Mouse (Mus musculus) lung, postnatal 0 days (tissue): ENCODE data around the gene Nudt15. TPM values are rescaled to one million over a fixed set of nuclear protein-coding genes. Genes with fewer than 3 reads are reported as not detected.

ENCODE experiments used
- ATAC-seq: fragments of 200-750 bp; cut with Nextera tagmentation; 2 replicates; pipeline ENCODE4 v1.8.0; 2017; ENCODE audit warnings: moderate library complexity
- DNase-seq: peaks from one replicate; pipeline ENCODE4 v3.0.0-alpha.2; 2016; ENCODE audit warnings: low spot score
- H3K27ac ChIP-seq: fragments of 300-500 bp; sonication (generic); 2 replicates; pipeline ENCODE4 v1.5.1; 2014; ENCODE audit warnings: antibody characterized with exemption, mild to moderate bottlenecking, low read length, mixed read lengths
- H3K27me3 ChIP-seq: fragments of 300-500 bp; sonication (generic); replicated peaks from 2 replicates; pipeline ENCODE4 v1.6.1; 2014; ENCODE audit warnings: low read length, mixed read lengths; ENCODE audit not compliant: insufficient read depth
- H3K36me3 ChIP-seq: fragments of 300-500 bp; sonication (generic); 2 replicates; pipeline ENCODE4 v1.6.1; 2014; ENCODE audit warnings: low read length, mixed read lengths; ENCODE audit not compliant: insufficient read depth
- H3K4me1 ChIP-seq: fragments of 300-500 bp; sonication (generic); 2 replicates; pipeline ENCODE4 v1.6.1; 2014; ENCODE audit warnings: antibody characterized with exemption, low read depth, low read length, mixed read lengths; ENCODE audit not compliant: insufficient read depth
- H3K4me2 ChIP-seq: fragments of 300-500 bp; sonication (generic); replicated peaks from 2 replicates; pipeline ENCODE4 v1.6.1; 2014; ENCODE audit warnings: low read depth, mild to moderate bottlenecking, low read length, moderate library complexity, mixed read lengths
- H3K4me3 ChIP-seq: fragments of 300-500 bp; sonication (generic); 2 replicates; pipeline ENCODE4 v1.5.1; 2014; ENCODE audit warnings: low read depth, low read length
- H3K9ac ChIP-seq: fragments of 300-500 bp; sonication (generic); replicated peaks from 2 replicates; pipeline ENCODE4 v1.6.1; 2014; ENCODE audit warnings: low read depth, mild to moderate bottlenecking
- H3K9me3 ChIP-seq: fragments of 300-500 bp; sonication (generic); 2 replicates; pipeline ENCODE4 v1.6.1; 2016; ENCODE audit warnings: low read length, mixed read lengths
- CTCF ChIP-seq: IDR thresholded peaks from 2 replicates; pipeline ENCODE4 v1.5.1; 2016; ENCODE audit warnings: antibody characterized with exemption, mild to moderate bottlenecking
- EP300 ChIP-seq: IDR thresholded peaks from 2 replicates; pipeline ENCODE4 v1.6.1; 2016; ENCODE audit warnings: antibody characterized with exemption, mild to moderate bottlenecking, control low read depth
- WGBS: fragments of 180-500 bp; shearing (Covaris S2); extraction: QIAGEN DNeasy Blood & Tissue Kit; methylation state at CpG from one replicate; pipeline ENCODE4 v1.1.7; 2014; 5-methylcytosine and 5-hydroxymethylcytosine counted together
- polyA plus RNA-seq: library from polyadenylated mRNA; unstranded; fragments of >200 nt; fragmentation: Nextera tagmentation; extraction: Ambion mirVana; gene quantifications from 2 replicates; pipeline ENCODE4 v1.2.1, GENCODE M21; 2015

Gene Nudt15
- polyA plus RNA-seq, 1 experiment from 2014 or later = 2.7 TPM

DNA sequence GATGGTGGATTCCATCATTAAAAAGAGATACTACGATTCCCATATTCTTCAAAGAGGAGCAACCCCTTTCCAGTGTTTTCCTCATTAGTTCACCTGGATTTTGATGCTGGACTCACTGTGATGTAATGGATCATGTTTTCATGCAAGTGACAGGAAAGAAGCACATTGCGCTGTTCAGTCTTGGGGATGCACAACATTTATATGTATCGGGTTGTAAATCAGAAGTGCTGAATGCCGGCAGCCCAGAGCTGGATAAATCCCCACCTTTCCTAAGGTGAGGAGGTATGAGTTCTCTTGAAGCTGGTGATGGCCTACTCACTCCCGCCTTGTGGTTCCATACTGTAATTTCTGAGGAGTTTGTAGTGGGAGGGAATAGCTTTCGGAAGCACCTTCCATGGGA is 54.7 kb downstream of the Nudt15 start:
- peaks cover 3% of the 10 kb centered on the region; the same call in 1 of the 2 replicates for H3K9me3 ChIP-seq
- H3K4me2 ChIP-seq = no peak overlapping the region
- no peaks in the 10 kb centered on the region for H3K36me3 ChIP-seq
- ATAC-seq (no peak), DNase-seq (no peak)
- no peak overlapping the region for H3K4me3 ChIP-seq
- H3K4me1 ChIP-seq = no peaks in the 10 kb centered on the region
- 90% methylated on average over 6 of the region's 6 CpGs for WGBS
- no peak overlapping the region for H3K27ac ChIP-seq
- H3K27me3 ChIP-seq = no peaks in the 10 kb centered on the region
- no peak for TF ChIP-seq EP300
- TF ChIP-seq CTCF = no peak
- no peak overlapping the region for H3K9ac ChIP-seq

DNA sequence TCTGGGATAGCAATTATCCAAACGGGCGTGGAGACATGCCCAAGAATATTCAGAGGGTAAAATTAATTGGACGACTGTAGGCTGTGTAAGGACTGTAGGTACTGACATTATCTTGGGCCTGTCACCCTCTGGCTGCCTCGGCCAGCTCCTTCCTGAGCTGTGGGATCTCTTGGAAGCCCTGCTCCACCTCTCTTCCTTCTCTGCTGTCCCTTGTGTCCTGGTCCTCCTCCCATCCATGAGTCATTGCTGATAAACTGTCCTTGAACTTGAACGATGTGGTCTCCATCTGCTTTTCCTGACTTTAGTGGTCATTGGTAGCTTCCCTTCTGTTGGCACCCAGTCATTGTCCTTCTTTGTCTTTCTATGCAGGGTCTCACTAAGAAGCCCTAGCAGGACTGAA is 61.4 kb downstream of the Nudt15 start:
- H3K4me2 ChIP-seq = no peak overlapping the region
- DNase-seq (no peak), ATAC-seq (no peak)
- H3K4me3 ChIP-seq = no peak overlapping the region
- peaks cover 3% of the 10 kb centered on the region; the same call in 1 of the 2 replicates for H3K9me3 ChIP-seq
- no peak overlapping the region for H3K9ac ChIP-seq
- H3K27ac ChIP-seq = no peak overlapping the region
- WGBS = 62% methylated on average over 5 of the region's 5 CpGs
- TF ChIP-seq CTCF (no peak), EP300 (no peak)
- H3K4me1 ChIP-seq = no peaks in the 10 kb centered on the region
- no peaks in the 10 kb centered on the region for H3K36me3 ChIP-seq
- no peaks in the 10 kb centered on the region for H3K27me3 ChIP-seq

DNA sequence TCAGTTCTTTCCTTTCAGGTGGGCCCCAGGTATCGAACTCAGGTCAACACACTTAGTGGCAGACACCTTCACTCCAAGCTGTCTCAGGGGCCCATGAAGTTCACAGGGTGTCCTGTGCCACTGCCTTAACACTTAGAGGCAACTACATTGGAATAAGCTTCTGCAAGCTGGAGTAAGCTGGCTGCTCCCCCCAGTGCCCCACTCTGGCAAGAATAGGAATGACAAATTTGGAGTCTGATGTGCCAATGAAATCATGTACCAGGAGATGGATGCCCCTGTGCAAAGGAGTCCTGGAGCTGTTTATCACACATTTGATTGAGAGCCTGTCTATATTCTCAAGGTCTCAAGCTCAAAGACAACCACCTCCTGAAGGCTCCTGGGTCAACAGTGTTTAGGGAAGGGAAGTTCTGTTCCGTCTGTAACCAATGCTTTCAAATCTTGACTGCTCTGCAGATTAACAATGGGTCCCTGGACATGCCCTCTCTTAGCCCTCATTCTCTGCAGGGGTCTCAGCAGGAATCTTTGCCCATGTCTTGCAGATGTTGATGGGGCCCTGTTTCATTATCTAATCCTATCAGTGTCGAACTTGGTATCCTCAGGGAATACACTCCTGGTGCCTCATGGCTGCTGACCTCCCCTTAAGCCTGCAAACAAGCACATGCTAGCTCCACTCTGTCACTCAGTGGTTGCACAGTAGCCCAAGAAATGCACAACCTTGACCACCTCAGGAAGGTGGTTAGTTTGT is 63.5 kb downstream of the Nudt15 start:
- H3K9me3 ChIP-seq = no peaks in the 10 kb centered on the region
- no peak for ATAC-seq
- H3K9ac ChIP-seq = no peak overlapping the region
- no peaks in the 10 kb centered on the region for H3K4me1 ChIP-seq
- H3K27ac ChIP-seq = no peak overlapping the region
- no peaks in the 10 kb centered on the region for H3K36me3 ChIP-seq
- TF ChIP-seq CTCF (peak; percentile 36), EP300 (no peak)
- 62% methylated on average over 3 of the region's 3 CpGs for WGBS
- no peak overlapping the region for H3K4me2 ChIP-seq
- no peak overlapping the region for H3K4me3 ChIP-seq
- H3K27me3 ChIP-seq = no peaks in the 10 kb centered on the region
- DNase-seq = no peak

DNA sequence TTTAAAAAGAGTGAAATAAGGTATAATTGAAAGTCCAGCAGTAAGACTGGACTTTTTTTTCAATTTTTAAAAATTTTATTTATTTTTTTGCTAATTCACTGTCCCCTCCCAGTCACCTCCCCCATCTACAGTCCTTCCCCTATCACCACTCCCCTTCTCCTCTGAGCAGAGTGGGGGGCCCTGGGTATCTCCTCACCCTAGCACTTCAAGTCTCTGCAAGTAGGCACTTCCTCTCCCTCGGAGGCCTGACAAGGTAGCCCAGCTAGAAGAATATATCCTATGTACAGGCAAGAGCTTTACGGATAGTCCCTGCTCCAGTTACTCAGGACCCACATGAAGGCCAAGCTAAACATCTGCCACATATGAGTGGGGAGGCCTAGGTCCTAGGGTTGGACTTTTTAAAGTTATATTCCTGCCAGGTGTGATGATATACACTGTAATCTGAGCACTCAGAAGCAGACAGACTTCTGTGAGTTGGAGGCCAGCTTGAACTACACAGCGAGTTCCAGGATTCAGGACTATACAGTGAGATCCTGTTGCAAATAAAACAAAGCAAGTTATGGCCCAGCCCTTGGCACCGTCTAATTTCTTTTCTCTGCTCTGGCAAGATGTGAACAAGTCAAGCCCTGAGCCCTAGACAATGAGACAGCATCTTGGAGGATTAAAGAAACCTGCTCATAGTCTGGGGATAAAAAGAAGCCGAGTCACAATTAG is 64.4 kb downstream of the Nudt15 start:
- no peak for ATAC-seq
- Histone ChIP-seq H3K36me3 (no peaks in the 10 kb centered on the region), H3K4me1 (no peaks in the 10 kb centered on the region), H3K4me3 (no peak overlapping the region), H3K9me3 (no peaks in the 10 kb centered on the region), H3K4me2 (no peak overlapping the region), H3K27ac (no peak overlapping the region), H3K27me3 (no peaks in the 10 kb centered on the region), H3K9ac (no peak overlapping the region)
- TF ChIP-seq CTCF (no peak), EP300 (no peak)
- no peak for DNase-seq
- 68% methylated on average over 5 of the region's 5 CpGs for WGBS

DNA sequence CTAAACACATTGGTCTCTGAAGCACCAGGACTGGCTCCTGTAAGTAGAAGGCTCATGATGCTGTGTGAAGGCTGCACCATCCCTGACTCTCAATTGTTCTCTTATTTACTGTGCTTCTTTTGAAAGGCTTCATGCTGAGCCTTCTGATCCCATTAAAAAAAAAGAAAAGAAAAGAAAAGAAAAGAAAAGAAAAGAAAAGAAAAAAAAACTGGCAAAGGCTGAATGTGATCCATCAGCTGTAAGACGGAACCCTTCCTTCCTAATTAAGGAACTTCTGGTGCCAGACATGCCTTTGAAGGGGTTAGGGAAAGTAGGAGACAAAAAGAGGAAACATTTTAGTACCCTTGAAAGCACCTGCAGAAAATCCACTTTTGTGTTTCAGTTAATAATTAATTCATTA is 68.3 kb downstream of the Nudt15 start:
- Histone ChIP-seq H3K4me1 (no peaks in the 10 kb centered on the region; the same call in 1 of the 2 replicates), H3K36me3 (no peaks in the 10 kb centered on the region), H3K27me3 (no peaks in the 10 kb centered on the region), H3K9ac (no peak overlapping the region), H3K27ac (no peak overlapping the region), H3K4me3 (no peak overlapping the region), H3K9me3 (no peaks in the 10 kb centered on the region), H3K4me2 (no peak overlapping the region)
- ATAC-seq = no peak
- TF ChIP-seq EP300 (no peak), CTCF (no peak)
- DNase-seq = no peak
- WGBS = 72% methylated on average over 1 of the region's 1 CpGs

DNA sequence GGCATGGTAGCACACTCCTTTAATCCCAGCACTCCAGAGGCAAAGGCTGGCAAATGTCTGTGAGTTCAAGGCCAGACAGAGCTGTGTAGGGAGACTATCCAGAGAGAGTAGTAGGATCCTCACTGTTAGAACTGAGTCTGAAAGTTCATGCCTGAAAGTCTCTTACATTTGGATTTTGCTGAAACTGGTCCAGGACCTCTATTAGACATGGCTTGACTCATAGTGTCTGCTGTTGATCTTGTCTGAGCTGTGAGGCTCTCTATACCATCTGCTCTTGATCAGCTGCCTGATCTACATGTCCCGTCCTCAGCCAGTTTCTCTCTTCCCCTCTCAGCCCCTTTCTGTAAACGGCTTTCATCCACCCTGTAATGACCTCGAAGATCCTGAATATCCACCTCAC is 69.7 kb downstream of the Nudt15 start:
- ATAC-seq (no peak), DNase-seq (peak; percentile 38)
- Histone ChIP-seq H3K9me3 (no peaks in the 10 kb centered on the region), H3K4me1 (peaks cover 5% of the 10 kb centered on the region; the same call in 1 of the 2 replicates), H3K4me2 (no peak overlapping the region), H3K27ac (no peak overlapping the region), H3K4me3 (no peak overlapping the region), H3K36me3 (no peaks in the 10 kb centered on the region), H3K9ac (no peak overlapping the region), H3K27me3 (no peaks in the 10 kb centered on the region)
- TF ChIP-seq EP300 (no peak), CTCF (no peak)
- 57% methylated on average over 3 of the region's 3 CpGs for WGBS
